Mouse (Mus musculus): ENCODE measurements at regions not wholly inside any gene's neighbourhood (a gene's known extent, or its start where the extent isn't known, plus 50 kb on each side); places are given as distances from the start of the nearest gene placed in this dataset.

GRCm38 (mm10) chr17:50442905-50443304, 66.3 kb upstream of the Plcl2 start:
- no peak for TF ChIP-seq CTCF (IDR thresholded peaks at IDR 0.05; ENCODE audit: low read depth)
- no peak for TF ChIP-seq EP300 (optimal IDR thresholded peaks at IDR 0.05)
